Mouse (Mus musculus) small intestine, adult 2 months (tissue): ENCODE measurements around the gene Magix. TPM values are rescaled to one million over a fixed set of nuclear protein-coding genes. Genes with fewer than 3 reads are reported as not detected.
A peak's percentile ranks its signal among the peaks of the same experiment; 100 is the strongest.

Experiments
- H3K27ac ChIP-seq: fragments of 200-500 bp; 2 replicates; pipeline ENCODE4 v1.5.1; 2012; ENCODE audit warnings: low read depth, low read length, control low read depth, inconsistent platforms; ENCODE audit not compliant: insufficient read depth
- H3K27me3 ChIP-seq: fragments of 200-500 bp; 2 replicates; pipeline ENCODE4 v1.6.1; 2012; ENCODE audit warnings: mild to moderate bottlenecking, moderate library complexity, low read length, inconsistent platforms; ENCODE audit not compliant: control insufficient read depth, insufficient read depth
- H3K36me3 ChIP-seq: fragments of 200-500 bp; 2 replicates; pipeline ENCODE4 v1.6.1; 2012; ENCODE audit warnings: mild to moderate bottlenecking, low read length, control low read depth, inconsistent platforms; ENCODE audit not compliant: control insufficient read depth, insufficient read depth
- H3K4me1 ChIP-seq: fragments of 200-500 bp; 2 replicates; pipeline ENCODE4 v1.6.1; 2012; ENCODE audit warnings: low read length, inconsistent platforms, mixed read lengths; ENCODE audit not compliant: control insufficient read depth, insufficient read depth, insufficient read length
- H3K4me3 ChIP-seq: fragments of 200-500 bp; 2 replicates; pipeline ENCODE4 v1.5.1; 2012; ENCODE audit warnings: low read depth, mild to moderate bottlenecking, control low read depth, inconsistent platforms, low read length, moderate library complexity
- CTCF ChIP-seq: fragments of 200-500 bp; IDR thresholded peaks from 2 replicates; pipeline ENCODE4 v1.5.1; 2012; ENCODE audit warnings: low read depth, mild to moderate bottlenecking, control low read depth, inconsistent platforms, low read length, moderate library complexity, mixed read lengths; ENCODE audit not compliant: insufficient replicate concordance, insufficient read length; ENCODE audit errors: extremely low read depth
- POLR2A ChIP-seq: fragments of 200-500 bp; IDR thresholded peaks from 2 replicates; pipeline ENCODE4 v1.6.1; 2012; ENCODE audit warnings: low read depth, mild to moderate bottlenecking, control low read depth, inconsistent platforms, low read length, moderate library complexity
- WGBS: fragments of 180-500 bp; shearing (Covaris S2); methylation state at CpG from one replicate; pipeline ENCODE4 v1.1.7; 2018; 5-methylcytosine and 5-hydroxymethylcytosine counted together
- polyA plus RNA-seq: library from polyadenylated mRNA; depleted of rRNA; stranded (reverse); fragments of >200 nt; gene quantifications from 2 replicates; pipeline ENCODE4 v1.2.3, GENCODE M21; 2012; rRNA removed

The Magix gene
- 0.90 and 1.5 TPM in 2 replicates for polyA plus RNA-seq

DNA sequence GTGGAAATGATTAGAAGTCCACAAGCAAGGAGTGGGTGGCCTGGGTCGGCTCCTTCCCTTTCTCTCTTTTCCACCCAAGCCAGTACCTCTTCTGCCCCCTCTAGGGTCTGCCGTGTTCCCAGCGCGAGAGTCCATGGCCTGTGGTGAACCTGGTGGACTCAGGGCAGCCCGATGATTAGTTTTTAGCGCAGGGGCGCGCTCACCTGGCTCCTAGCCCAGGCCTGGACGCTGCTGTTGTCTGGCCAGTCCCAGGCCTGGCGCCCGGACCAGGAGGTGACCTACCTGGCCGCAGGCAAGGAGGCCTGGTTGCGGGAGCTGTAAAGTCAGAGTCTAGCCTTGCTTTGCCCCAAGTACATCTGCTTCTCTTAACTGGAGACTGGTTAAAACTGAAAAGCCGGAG, at the start of gene Magix:
Gene Magix (minus strand): TSS at position 388 of the 400 bp plus-strand sequence.
- H3K27me3 ChIP-seq = no peaks in the 10 kb centered on the region
- TF ChIP-seq POLR2A (no peak), CTCF (no peak)
- H3K27ac ChIP-seq = no peak within 1 kb of the TSS
- H3K36me3 ChIP-seq = no peaks in the 10 kb centered on the region
- WGBS = 58% methylated on average over 14 of the region's 14 CpGs
- H3K4me1 ChIP-seq = no peaks in the 10 kb centered on the region
- peak within 1 kb of the TSS; percentile 64 for H3K4me3 ChIP-seq

GRCm38 (mm10) chrX:7728922-7729265, 47.8 kb upstream of the Magix start:
- Histone ChIP-seq H3K4me3 (peak overlapping the region; percentile 79), H3K27me3 (no peaks in the 10 kb centered on the region), H3K36me3 (peaks cover 7% of the 10 kb centered on the region), H3K4me1 (peaks cover 1% of the 10 kb centered on the region; the same call in 1 of the 2 replicates), H3K27ac (no peak overlapping the region)
- WGBS = 18% methylated on average over 4 of the region's 4 CpGs
- TF ChIP-seq CTCF = no peak
- no peak for TF ChIP-seq POLR2A

- Histone ChIP-seq H3K36me3 (peaks cover 7% of the 10 kb centered on the region), H3K4me1 (no peaks in the 10 kb centered on the region; the same call in 1 of the 2 replicates), H3K27ac (peak within 1 kb of the TSS; percentile 84), H3K4me3 (peak within 1 kb of the TSS; percentile 79), H3K27me3 (no peaks in the 10 kb centered on the region)
- WGBS = 10% methylated on average over 42 of the region's 42 CpGs
- TF ChIP-seq POLR2A (no peak), CTCF (no peak)
Observed at GRCm38 (mm10) chrX:7728215-7728921, 47.3 kb upstream of the Magix start, which contains the start of gene Praf2. Gene Praf2 (plus strand): TSS chrX:7728439.

DNA sequence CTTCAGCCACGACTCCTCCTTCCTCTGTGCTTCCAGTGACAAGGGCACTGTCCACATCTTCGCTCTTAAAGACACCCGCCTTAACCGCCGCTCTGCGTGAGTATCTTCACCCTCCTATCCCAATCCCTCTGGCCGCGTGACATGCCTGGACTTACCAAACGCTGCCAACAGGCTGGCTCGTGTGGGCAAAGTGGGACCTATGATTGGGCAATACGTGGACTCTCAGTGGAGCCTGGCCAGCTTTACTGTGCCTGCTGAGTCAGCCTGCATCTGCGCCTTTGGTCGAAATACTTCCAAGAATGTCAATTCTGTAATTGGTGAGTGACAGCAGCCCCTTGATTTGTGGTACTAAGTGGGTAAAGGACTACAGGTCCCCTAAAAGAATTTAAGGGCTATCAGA, 46.1 kb upstream of the Magix start:
- H3K36me3 ChIP-seq = peaks cover 5% of the 10 kb centered on the region
- no peaks in the 10 kb centered on the region for H3K27me3 ChIP-seq
- TF ChIP-seq POLR2A (no peak), CTCF (no peak)
- no peak overlapping the region for H3K4me3 ChIP-seq
- H3K4me1 ChIP-seq = no peaks in the 10 kb centered on the region; the same call in 1 of the 2 replicates
- no peak overlapping the region for H3K27ac ChIP-seq
- WGBS = 90% methylated on average over 13 of the region's 13 CpGs

GRCm38 (mm10) chrX:7725841-7726240, 44.8 kb upstream of the Magix start:
- Histone ChIP-seq H3K4me1 (no peaks in the 10 kb centered on the region; the same call in 1 of the 2 replicates), H3K27me3 (no peaks in the 10 kb centered on the region), H3K4me3 (no peak overlapping the region), H3K27ac (no peak overlapping the region), H3K36me3 (peaks cover 5% of the 10 kb centered on the region)
- 90% methylated on average over 12 of the region's 12 CpGs for WGBS
- no peak for TF ChIP-seq CTCF
- TF ChIP-seq POLR2A = no peak

DNA sequence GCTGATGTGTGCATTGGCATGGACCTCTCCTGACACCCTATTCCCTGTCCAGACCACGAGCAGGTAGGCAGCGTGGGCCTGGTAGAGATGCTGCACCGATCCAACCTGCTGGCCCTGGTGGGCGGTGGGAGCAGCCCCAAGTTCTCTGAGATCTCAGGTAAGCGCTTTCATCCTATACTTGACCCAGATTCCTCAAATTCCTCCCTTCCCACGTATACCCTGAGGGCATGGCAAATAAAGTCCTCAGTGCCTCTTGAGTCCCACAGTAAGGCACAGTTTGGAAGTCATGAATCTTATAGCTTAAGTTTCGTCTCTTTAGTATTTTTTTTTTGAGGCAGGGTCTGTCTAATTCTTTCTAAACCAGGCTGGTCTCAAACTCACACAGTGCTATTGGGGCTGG, 43.1 kb upstream of the Magix start:
- 88% methylated on average over 7 of the region's 7 CpGs for WGBS
- Histone ChIP-seq H3K27ac (no peak overlapping the region), H3K4me3 (no peak overlapping the region), H3K27me3 (no peaks in the 10 kb centered on the region), H3K4me1 (no peaks in the 10 kb centered on the region; the same call in 1 of the 2 replicates), H3K36me3 (peaks cover 5% of the 10 kb centered on the region)
- TF ChIP-seq POLR2A (no peak), CTCF (no peak)

DNA sequence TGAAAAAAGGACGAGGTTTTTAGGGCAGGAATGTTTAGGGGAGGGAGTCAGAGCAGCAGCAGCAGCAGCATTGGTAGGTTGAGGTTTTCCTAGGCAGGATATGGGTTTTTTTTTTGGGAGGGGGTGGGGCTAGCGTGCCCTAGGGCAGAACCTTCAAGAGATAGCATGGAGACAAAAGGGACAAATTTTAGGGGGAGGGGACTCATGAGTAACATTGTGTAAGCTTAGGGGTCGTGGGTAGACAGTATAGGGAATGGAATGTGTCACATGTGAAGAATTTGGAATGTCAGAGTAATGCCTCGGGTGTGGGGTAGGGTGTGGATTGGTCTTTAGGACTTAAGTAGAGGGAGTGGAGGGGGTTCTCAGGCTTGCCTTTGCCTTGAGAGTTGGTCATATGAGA, 41.6 kb upstream of the Magix start:
- H3K27ac ChIP-seq = no peak overlapping the region

More for the DNA sequence above, 41.6 kb upstream of the Magix start:
- no peaks in the 10 kb centered on the region for H3K27me3 ChIP-seq
- H3K36me3 ChIP-seq = peaks cover 5% of the 10 kb centered on the region
- TF ChIP-seq POLR2A (no peak), CTCF (no peak)
- WGBS = 9% methylated on average over 4 of the region's 4 CpGs
- no peaks in the 10 kb centered on the region for H3K4me1 ChIP-seq
- H3K4me3 ChIP-seq = peak overlapping the region; percentile 96; the same call in 1 of the 2 replicates
